Mouse (Mus musculus) kidney, embryonic 14.5 days (tissue): ENCODE measurements around the gene Actl6b. TPM values are rescaled to one million over a fixed set of nuclear protein-coding genes. Genes with fewer than 3 reads are reported as not detected.
A peak's percentile ranks its signal among the peaks of the same experiment; 100 is the strongest.

Experiments used
- ATAC-seq: fragments of 200-750 bp; cut with Nextera tagmentation; 2 replicates; pipeline ENCODE4 v1.8.0; 2017; ENCODE audit warnings: moderate number of reproducible peaks, mild to moderate bottlenecking, moderate TSS enrichment, moderate library complexity; ENCODE audit not compliant: low FRiP score, low TSS enrichment
- H3K27ac ChIP-seq: fragments of 300-500 bp; sonication (generic); 2 replicates; pipeline ENCODE4 v1.5.1; 2014; ENCODE audit warnings: low read depth, mild to moderate bottlenecking, low read length, moderate library complexity, mixed read lengths
- H3K27me3 ChIP-seq: fragments of 300-500 bp; sonication (generic); 2 replicates; pipeline ENCODE4 v1.6.1; 2014; ENCODE audit warnings: mild to moderate bottlenecking, low read length; ENCODE audit not compliant: control insufficient read depth, insufficient read depth
- H3K36me3 ChIP-seq: fragments of 300-500 bp; sonication (generic); 2 replicates; pipeline ENCODE4 v1.6.1; 2014; ENCODE audit warnings: low read length, mixed read lengths; ENCODE audit not compliant: control insufficient read depth, insufficient read depth
- H3K4me1 ChIP-seq: fragments of 300-500 bp; sonication (generic); 2 replicates; pipeline ENCODE4 v1.6.1; 2014; ENCODE audit warnings: low read length, mixed read lengths; ENCODE audit not compliant: control insufficient read depth, insufficient read depth
- H3K4me2 ChIP-seq: fragments of 300-500 bp; sonication (generic); replicated peaks from 2 replicates; pipeline ENCODE4 v1.6.1; 2014; ENCODE audit warnings: low read depth, mild to moderate bottlenecking, low read length
- H3K4me3 ChIP-seq: fragments of 300-500 bp; sonication (generic); 2 replicates; pipeline ENCODE4 v1.5.1; 2014; ENCODE audit warnings: mild to moderate bottlenecking, low read length
- H3K9ac ChIP-seq: fragments of 300-500 bp; sonication (generic); 2 replicates; pipeline ENCODE4 v1.6.1; 2014; ENCODE audit warnings: low read depth, mild to moderate bottlenecking, low read length, moderate library complexity
- H3K9me3 ChIP-seq: fragments of 300-500 bp; sonication (generic); 2 replicates; pipeline ENCODE4 v1.6.1; 2016; ENCODE audit warnings: low read length; ENCODE audit not compliant: control insufficient read depth
- WGBS: fragments of 180-500 bp; shearing (Covaris S2); extraction: QIAGEN DNeasy Blood & Tissue Kit; methylation state at CpG from one replicate; pipeline ENCODE4 v1.1.7; 2014; 5-methylcytosine and 5-hydroxymethylcytosine counted together
- polyA plus RNA-seq: library from polyadenylated mRNA; unstranded; fragments of >200 nt; fragmentation: Nextera tagmentation; extraction: Ambion mirVana; gene quantifications from 2 replicates; pipeline ENCODE4 v1.2.1, GENCODE M21; 2014

Gene Actl6b
- polyA plus RNA-seq, 1 experiment from 2014 or later: not detected

GRCm38 (mm10) chr5:137526192-137526936 lies 27.0 kb upstream of the Actl6b start:
- peaks cover 87% of the 10 kb centered on the region for H3K36me3 ChIP-seq
- no peak overlapping the region for H3K27ac ChIP-seq
- no peak overlapping the region for H3K4me3 ChIP-seq
- H3K4me1 ChIP-seq: peaks cover 13% of the 10 kb centered on the region
- no peak overlapping the region for H3K4me2 ChIP-seq
- H3K9ac ChIP-seq: no peak overlapping the region
- H3K9me3 ChIP-seq: no peaks in the 10 kb centered on the region
- ATAC-seq: no peak
- WGBS: 42% methylated on average over 16 of the region's 16 CpGs
- H3K27me3 ChIP-seq: no peaks in the 10 kb centered on the region

- Histone ChIP-seq H3K4me3 (no peak overlapping the region), H3K27me3 (no peaks in the 10 kb centered on the region), H3K36me3 (peaks cover 76% of the 10 kb centered on the region), H3K9ac (no peak overlapping the region), H3K4me2 (no peak overlapping the region), H3K4me1 (peaks cover 13% of the 10 kb centered on the region), H3K9me3 (no peaks in the 10 kb centered on the region), H3K27ac (no peak overlapping the region)
- ATAC-seq: no peak
- WGBS: 79% methylated on average over 1 of the region's 1 CpGs
These were observed 25.9 kb upstream of the Actl6b start for GRCm38 (mm10) chr5:137527413-137527812.

- Histone ChIP-seq H3K4me3 (no peak overlapping the region), H3K36me3 (peaks cover 66% of the 10 kb centered on the region), H3K27me3 (no peaks in the 10 kb centered on the region), H3K9me3 (no peaks in the 10 kb centered on the region), H3K9ac (no peak overlapping the region), H3K27ac (no peak overlapping the region), H3K4me1 (peaks cover 13% of the 10 kb centered on the region), H3K4me2 (no peak overlapping the region)
- no peak for ATAC-seq
- WGBS: 83% methylated on average over 22 of the region's 22 CpGs
These were observed 24.9 kb upstream of the Actl6b start for GRCm38 (mm10) chr5:137528247-137528968.

GRCm38 (mm10) chr5:137529221-137529995 lies 23.9 kb upstream of the Actl6b start:
- WGBS: 69% methylated on average over 15 of the region's 15 CpGs
- peaks cover 56% of the 10 kb centered on the region for H3K36me3 ChIP-seq
- H3K27ac ChIP-seq: no peak overlapping the region
- 0 out of 2 replicates have a peak overlapping the region, but pooled peaks have one; percentile 91 for H3K4me3 ChIP-seq
- no peak overlapping the region for H3K4me2 ChIP-seq
- no peak for ATAC-seq
- no peaks in the 10 kb centered on the region for H3K9me3 ChIP-seq
- H3K9ac ChIP-seq: no peak overlapping the region
- peaks cover 16% of the 10 kb centered on the region for H3K4me1 ChIP-seq
- H3K27me3 ChIP-seq: no peaks in the 10 kb centered on the region

- no peak for ATAC-seq
- H3K9me3 ChIP-seq: no peaks in the 10 kb centered on the region
- peak overlapping the region; percentile 81; the same call in 1 of the 2 replicates for H3K27ac ChIP-seq
- H3K4me1 ChIP-seq: peaks cover 16% of the 10 kb centered on the region
- H3K4me2 ChIP-seq: peak overlapping the region; percentile 98
- H3K36me3 ChIP-seq: peaks cover 50% of the 10 kb centered on the region
- peak overlapping the region; percentile 91 for H3K4me3 ChIP-seq
- 73% methylated on average over 8 of the region's 8 CpGs for WGBS
- H3K27me3 ChIP-seq: no peaks in the 10 kb centered on the region
- peak overlapping the region; percentile 88; the same call in 1 of the 2 replicates for H3K9ac ChIP-seq
These were observed 23.2 kb upstream of the Actl6b start for GRCm38 (mm10) chr5:137530075-137530474.

GRCm38 (mm10) chr5:137530588-137531413 lies 22.5 kb upstream of the Actl6b start:
- Histone ChIP-seq H3K27me3 (no peaks in the 10 kb centered on the region), H3K4me2 (peak overlapping the region; percentile 98), H3K36me3 (peaks cover 43% of the 10 kb centered on the region), H3K9ac (peak overlapping the region; percentile 88), H3K4me3 (peak overlapping the region; percentile 91), H3K27ac (peak overlapping the region; percentile 81), H3K4me1 (peaks cover 16% of the 10 kb centered on the region), H3K9me3 (no peaks in the 10 kb centered on the region)
- WGBS: 1% methylated on average over 39 of the region's 46 CpGs
- ATAC-seq: peak; percentile 43

GRCm38 (mm10) chr5:137531414-137532130 lies 21.7 kb upstream of the Actl6b start:
- peaks cover 16% of the 10 kb centered on the region for H3K4me1 ChIP-seq
- H3K27ac ChIP-seq: peak overlapping the region; percentile 81
- peaks cover 36% of the 10 kb centered on the region for H3K36me3 ChIP-seq
- H3K9me3 ChIP-seq: no peaks in the 10 kb centered on the region
- H3K27me3 ChIP-seq: no peaks in the 10 kb centered on the region
- H3K4me2 ChIP-seq: peak overlapping the region; percentile 98
- H3K9ac ChIP-seq: peak overlapping the region; percentile 88
- ATAC-seq: peak; percentile 5; the same call in 1 of the 2 replicates
- H3K4me3 ChIP-seq: peak overlapping the region; percentile 91
- WGBS: under 1% methylated on average over 51 of the region's 51 CpGs
